19 mouse cellular contexts compared by ENCODE assay signal in the genomic region with DNA sequence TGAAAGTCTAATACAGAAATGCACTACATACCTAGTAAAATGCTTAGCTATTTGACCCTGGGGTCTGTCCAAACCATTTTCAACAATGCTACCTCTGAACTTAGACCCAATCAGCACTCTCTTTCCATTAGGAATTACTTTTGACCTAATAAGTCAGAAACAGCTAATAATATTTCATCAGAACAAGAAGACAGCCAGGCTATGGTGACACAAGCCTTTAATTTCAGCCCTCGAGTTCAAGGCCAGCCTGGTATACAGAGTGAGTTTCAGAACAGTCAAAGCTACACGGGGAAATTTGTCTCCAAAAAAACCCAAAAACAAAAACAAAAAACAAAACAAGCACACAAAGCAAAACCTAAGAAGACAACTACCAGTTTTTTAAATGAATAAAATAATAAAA.
"Had no signal": no experiment of that assay in that cellular context is flagged by ENCODE, and none has a peak within 500 bp of the region (broad histone marks: within the 10 kb centered on the region; RNA-seq: fewer than 3 reads in every experiment).

No protein-coding gene starts in this region.

- H3K36me3 ChIP-seq: midbrain, embryonic 10.5 days; midbrain, embryonic 12.5 days; neural tube, embryonic 13.5 days; neural tube, embryonic 15.5 days had no signal

- DNase-seq: lung, adult 18-20 months; lung, embryonic 14.5 days; lung, postnatal 10 days; lung, postnatal 4 days; midbrain, embryonic 14.5 days; retina, postnatal 1 day; right cerebral cortex, adult 18-20 months; right cerebral cortex, postnatal 25 days; right cerebral cortex, postnatal 4 days; spleen, adult 18-20 months; thymus, adult 18-20 months; thymus, postnatal 14 days; thymus, postnatal 36 days had no signal

- H3K9ac ChIP-seq: lung, embryonic 14.5 days; midbrain, embryonic 12.5 days; neural tube, embryonic 13.5 days; neural tube, embryonic 15.5 days had no signal

- ATAC-seq: midbrain, embryonic 16.5 days had no signal

- H3K4me2 ChIP-seq: lung, embryonic 14.5 days; midbrain, embryonic 12.5 days; neural tube, embryonic 13.5 days; neural tube, embryonic 15.5 days had no signal

- H3K9me3 ChIP-seq: midbrain, embryonic 10.5 days; midbrain, embryonic 12.5 days; neural tube, embryonic 13.5 days; neural tube, embryonic 15.5 days had no signal

- H3K27me3 ChIP-seq: midbrain, embryonic 12.5 days; neural tube, embryonic 13.5 days; neural tube, embryonic 15.5 days had no signal

- H3K4me3 ChIP-seq: midbrain, embryonic 10.5 days; midbrain, embryonic 12.5 days; myocyte; neural tube, embryonic 13.5 days; neural tube, embryonic 15.5 days had no signal

- H3K27ac ChIP-seq: midbrain, embryonic 10.5 days; midbrain, embryonic 12.5 days; neural tube, embryonic 13.5 days; neural tube, embryonic 15.5 days had no signal
